Comparison of ENCODE assay signal across 10 mouse cellular contexts in the genomic region with DNA sequence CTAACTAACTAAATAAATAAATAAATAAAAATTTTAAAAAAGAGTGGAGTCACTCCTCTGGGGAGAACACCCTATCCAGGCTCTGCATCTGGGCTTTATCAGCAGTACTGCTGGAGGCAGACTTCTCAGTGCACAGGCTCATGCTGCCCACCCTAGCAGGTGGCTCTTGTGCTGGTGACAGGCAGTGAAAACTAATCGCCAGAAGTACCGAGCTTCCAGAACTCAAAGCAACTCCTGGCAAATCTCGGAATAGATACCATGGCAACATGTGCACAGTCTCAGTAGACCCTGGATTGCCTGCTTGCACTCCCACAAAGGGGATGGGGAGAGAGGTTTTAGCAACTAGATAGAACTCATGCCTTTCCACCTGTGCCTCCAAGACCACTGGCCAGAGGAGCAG. TPM values are rescaled to one million over a fixed set of nuclear protein-coding genes. Genes with fewer than 3 reads are reported as not detected.
DNase-seq lines count a peak whose midpoint lies in the region; ATAC-seq lines count a peak whose summit lies in the region.
"Had no signal": no experiment of that assay in that cellular context is flagged by ENCODE, and none has a peak within 500 bp of the region (broad histone marks: within the 10 kb centered on the region; RNA-seq: fewer than 3 reads in every experiment).

No protein-coding gene starts in this region.

- H3K36me3 ChIP-seq in hindbrain, embryonic 16.5 days (ENCODE audit: control insufficient read depth, insufficient read depth, low read length): peaks cover 3% of the 10 kb centered on the region; the same call in 1 of the 2 replicates
- H3K36me3 ChIP-seq in hindbrain, embryonic 14.5 days (replicated peaks; ENCODE audit: control insufficient read depth, insufficient read depth): 0 out of 2 replicates have a peak, but pooled peaks cover 5% of the 10 kb centered on the region
- peaks cover 17% of the 10 kb centered on the region for H3K36me3 ChIP-seq in liver, embryonic 13.5 days

- no peaks in the 10 kb centered on the region for H3K9me3 ChIP-seq in hindbrain, embryonic 16.5 days (ENCODE audit: control insufficient read depth, low read length)
- H3K9me3 ChIP-seq in hindbrain, embryonic 14.5 days (ENCODE audit: control insufficient read depth, low read length): no peaks in the 10 kb centered on the region
- no peaks in the 10 kb centered on the region for H3K9me3 ChIP-seq in liver, embryonic 13.5 days (replicated peaks)
- H3K9me3 ChIP-seq: neural tube, embryonic 15.5 days had no signal

- H3K4me1 ChIP-seq in hindbrain, embryonic 16.5 days (ENCODE audit: control insufficient read depth, insufficient read depth, low read depth, low read length): peaks cover 12% of the 10 kb centered on the region
- H3K4me1 ChIP-seq in hindbrain, embryonic 14.5 days (replicated peaks; ENCODE audit: control insufficient read depth, insufficient read depth, low read length): peaks cover 13% of the 10 kb centered on the region
- H3K4me1 ChIP-seq in liver, embryonic 13.5 days (replicated peaks): peaks cover 83% of the 10 kb centered on the region

- no peak overlapping the region for H3K9ac ChIP-seq in hindbrain, embryonic 16.5 days (ENCODE audit: low read depth, low read length)
- no peak overlapping the region for H3K9ac ChIP-seq in hindbrain, embryonic 14.5 days
- H3K9ac ChIP-seq in liver, embryonic 13.5 days: peak overlapping the region; percentile 76
- H3K9ac ChIP-seq: neural tube, embryonic 15.5 days had no signal

- no peak overlapping the region for H3K4me3 ChIP-seq in hindbrain, embryonic 16.5 days (ENCODE audit: low read length)
- H3K4me3 ChIP-seq in hindbrain, embryonic 14.5 days (replicated peaks; ENCODE audit: low read length): no peak overlapping the region
- peak overlapping the region; percentile 50 for H3K4me3 ChIP-seq in liver, embryonic 13.5 days (replicated peaks)
- H3K4me3 ChIP-seq: neural tube, embryonic 15.5 days had no signal

- peak; percentile 15; the same call in 1 of the 2 replicates for ATAC-seq in hindbrain, embryonic 16.5 days
- no peak for ATAC-seq in hindbrain, embryonic 14.5 days (ENCODE audit: low FRiP score)
- ATAC-seq in liver, embryonic 13.5 days (ENCODE audit: low read depth): peak; percentile 89

- no peak overlapping the region for H3K4me2 ChIP-seq in hindbrain, embryonic 16.5 days (ENCODE audit: low read length)
- no peak overlapping the region for H3K4me2 ChIP-seq in hindbrain, embryonic 14.5 days (replicated peaks)
- peak overlapping the region; percentile 74 for H3K4me2 ChIP-seq in liver, embryonic 13.5 days
- H3K4me2 ChIP-seq: neural tube, embryonic 15.5 days had no signal

- no peaks in the 10 kb centered on the region for H3K27me3 ChIP-seq in hindbrain, embryonic 16.5 days (replicated peaks; ENCODE audit: control insufficient read depth, insufficient read depth, low read length)
- no peaks in the 10 kb centered on the region for H3K27me3 ChIP-seq in hindbrain, embryonic 14.5 days (ENCODE audit: control insufficient read depth, insufficient read depth, low read length)
- no peaks in the 10 kb centered on the region for H3K27me3 ChIP-seq in liver, embryonic 13.5 days
- H3K27me3 ChIP-seq: neural tube, embryonic 15.5 days had no signal

- 39% methylated on average over 3 of the region's 3 CpGs for WGBS in hindbrain, embryonic 16.5 days
- WGBS in hindbrain, embryonic 14.5 days: 37% methylated on average over 3 of the region's 3 CpGs
- 25% methylated on average over 3 of the region's 3 CpGs for WGBS in liver, embryonic 13.5 days (ENCODE audit: insufficient replicate concordance)

- H3K27ac ChIP-seq in hindbrain, embryonic 16.5 days (ENCODE audit: low read depth, low read length): no peak overlapping the region
- H3K27ac ChIP-seq in hindbrain, embryonic 14.5 days: no peak overlapping the region
- peak overlapping the region; percentile 96 for H3K27ac ChIP-seq in liver, embryonic 13.5 days
- H3K27ac ChIP-seq: neural tube, embryonic 15.5 days had no signal

- DNase-seq in hindbrain, embryonic 14.5 days (ENCODE audit: low spot score): no peak
- DNase-seq in testis, postnatal 10 days (ENCODE audit: low spot score): peak; percentile 26
- DNase-seq in testis, postnatal 14 days (ENCODE audit: low spot score): no peak
- DNase-seq in liver, embryonic 13.5 days: peak; percentile 83
- no peak for DNase-seq in yolk sac, embryonic 10.5 days (ENCODE audit: low spot score)
- no peak for DNase-seq in urinary bladder, postnatal 10 days (ENCODE audit: low spot score)
- DNase-seq in cerebellum, adult 11-12 months: no peak
- DNase-seq: midbrain, embryonic 14.5 days had no signal

RNA-seq across cellular contexts. Expression of gene Fam213a, which starts 6.7 kb away (rescaled TPM):
- polyA plus RNA-seq in hindbrain, embryonic 16.5 days (2015; fragmentation: Nextera tagmentation; extraction: Ambion mirVana): 110 and 123 TPM in 2 replicates
- 86.6 and 94.3 TPM in 2 replicates for polyA plus RNA-seq in hindbrain, embryonic 14.5 days (2014; fragmentation: Nextera tagmentation; extraction: Ambion mirVana)
- 67.9 and 78.3 TPM in 2 replicates for polyA plus RNA-seq in liver, embryonic 13.5 days (2015; fragmentation: Nextera tagmentation; extraction: Ambion mirVana)

RNA-seq across cellular contexts. Expression of gene Tspan14, which starts 40.3 kb away (rescaled TPM):
- polyA plus RNA-seq in hindbrain, embryonic 16.5 days (2015; fragmentation: Nextera tagmentation; extraction: Ambion mirVana): 52.5 and 60.6 TPM in 2 replicates
- 65.6 and 70.1 TPM in 2 replicates for polyA plus RNA-seq in hindbrain, embryonic 14.5 days (2014; fragmentation: Nextera tagmentation; extraction: Ambion mirVana)
- 32.9 and 37.5 TPM in 2 replicates for polyA plus RNA-seq in liver, embryonic 13.5 days (2015; fragmentation: Nextera tagmentation; extraction: Ambion mirVana)

Comparison
In these comparisons a context has a peak if more than half of its experiments do, and no peak if none do; other contexts are left out.
1. DNase-seq: peak in testis, postnatal 10 days (single experiment) and liver, embryonic 13.5 days (single experiment); none in hindbrain, embryonic 14.5 days (single experiment), testis, postnatal 14 days (single experiment), yolk sac, embryonic 10.5 days (single experiment), urinary bladder, postnatal 10 days (single experiment) and cerebellum, adult 11-12 months (single experiment).